Mouse (Mus musculus) heart, adult 11 months (tissue): Measurements from ENCODE around the gene Asz1.
A peak's percentile ranks its signal among the peaks of the same experiment; 100 is the strongest.

Experiments used
- DNase-seq: peaks from one replicate; pipeline ENCODE4 v3.0.0; 2022

The Asz1 gene

GRCm38 (mm10) chr6:18108934-18109333 is at the start of gene Asz1:
TSS of gene Asz1 (minus strand) at chr6:18109061.
- DNase-seq = no peak

GRCm38 (mm10) chr6:18153031-18153430 is 44.2 kb upstream of the Asz1 start:
- peak; percentile 90 for DNase-seq

GRCm38 (mm10) chr6:18135246-18135645 is 26.4 kb upstream of the Asz1 start:
- no peak for DNase-seq

- no peak for DNase-seq
These were observed 19.2 kb upstream of the Asz1 start for GRCm38 (mm10) chr6:18128059-18128458.

- no peak for DNase-seq
These were observed 18.5 kb upstream of the Asz1 start for GRCm38 (mm10) chr6:18127206-18127983.

GRCm38 (mm10) chr6:18096861-18097260 is 12.0 kb downstream of the Asz1 start:
- no peak for DNase-seq

GRCm38 (mm10) chr6:18089098-18089497 is 19.8 kb downstream of the Asz1 start:
- DNase-seq = no peak

GRCm38 (mm10) chr6:18087160-18087804 is 21.6 kb downstream of the Asz1 start:
- no peak for DNase-seq

GRCm38 (mm10) chr6:18078615-18079014 is 30.2 kb downstream of the Asz1 start:
- no peak for DNase-seq

- DNase-seq = no peak
These were observed 31.9 kb downstream of the Asz1 start for GRCm38 (mm10) chr6:18076986-18077385.

GRCm38 (mm10) chr6:18076577-18076976 is 32.3 kb downstream of the Asz1 start:
- DNase-seq = no peak

- DNase-seq = peak; percentile 75
These were observed 51.0 kb downstream of the Asz1 start for GRCm38 (mm10) chr6:18057899-18058298.

GRCm38 (mm10) chr6:18051702-18052101 is 57.2 kb downstream of the Asz1 start:
- DNase-seq = no peak

- DNase-seq = no peak
These were observed 64.6 kb downstream of the Asz1 start for GRCm38 (mm10) chr6:18044299-18044698.

- no peak for DNase-seq
These were observed 65.7 kb downstream of the Asz1 start for GRCm38 (mm10) chr6:18043172-18043571.

GRCm38 (mm10) chr6:18032271-18032670 is 76.6 kb downstream of the Asz1 start:
- peak; percentile 81 for DNase-seq

GRCm38 (mm10) chr6:18031509-18032010 is 77.3 kb downstream of the Asz1 start:
- DNase-seq = peak; percentile 97

GRCm38 (mm10) chr6:18030868-18031508 is 77.9 kb downstream of the Asz1 start:
- peak; percentile 71 for DNase-seq

- peak; percentile 88 for DNase-seq
These were observed 78.9 kb downstream of the Asz1 start, which contains the start of gene Wnt2 for GRCm38 (mm10) chr6:18029746-18030656. TSS of gene Wnt2 (minus strand) at chr6:18030585.

GRCm38 (mm10) chr6:18024133-18024794 is 84.6 kb downstream of the Asz1 start:
- no peak for DNase-seq

GRCm38 (mm10) chr6:18013346-18013745 is 95.5 kb downstream of the Asz1 start:
- DNase-seq = peak; percentile 71

- no peak for DNase-seq
These were observed 101.5 kb downstream of the Asz1 start for GRCm38 (mm10) chr6:18007356-18007755.
